Mouse (Mus musculus) 3T3-L1 (cell line): ENCODE measurements at regions not wholly inside any gene's neighbourhood (a gene's known extent, or its start where the extent isn't known, plus 50 kb on each side); places are given as distances from the start of the nearest gene placed in this dataset.

ENCODE experiments used
- DNase-seq: peaks from one replicate; pipeline ENCODE4 v3.0.0-alpha.2; 2015; ENCODE audit warnings: low read depth, low spot score

DNA sequence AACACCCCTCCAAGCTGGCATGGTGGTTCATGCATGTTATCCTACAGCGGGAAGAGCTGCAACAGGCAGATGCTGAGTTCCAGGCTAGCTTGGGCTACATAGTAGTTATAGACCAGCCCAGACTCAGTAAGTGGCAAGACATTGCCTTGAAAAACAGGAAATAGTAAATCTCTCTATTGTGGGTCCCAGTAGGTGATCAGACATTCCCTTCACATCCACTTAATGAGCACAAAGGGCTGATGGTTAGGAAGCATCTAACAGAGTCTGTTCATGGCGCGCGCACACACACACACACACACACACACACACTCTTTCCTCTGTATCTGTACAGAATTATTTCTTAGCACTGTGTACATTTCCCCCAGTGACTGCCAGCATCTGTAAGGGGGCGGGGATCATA, 64.0 kb upstream of the Map1b start:
- DNase-seq: no peak

GRCm38 (mm10) chr13:99579596-99580175, 63.3 kb upstream of the Map1b start:
- DNase-seq: no peak

DNA sequence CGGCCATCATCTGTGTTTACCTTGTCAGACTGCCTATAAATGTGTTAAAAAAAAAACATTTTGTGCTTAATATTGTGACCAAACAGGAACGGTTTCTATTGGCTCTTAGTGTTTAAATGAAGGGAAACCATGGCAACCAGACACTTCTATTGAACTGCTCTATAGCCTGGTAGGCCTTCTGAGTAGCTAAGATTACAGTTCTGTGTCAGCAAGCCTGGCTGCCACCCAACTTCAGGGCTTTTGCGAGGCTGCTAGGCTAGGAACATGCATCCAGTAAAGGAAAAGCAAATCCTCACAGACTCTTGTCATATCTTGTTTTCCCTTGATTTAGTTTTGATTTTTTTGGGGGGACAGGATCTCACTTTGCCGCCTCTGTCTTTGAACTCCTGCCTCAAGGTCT, 61.3 kb upstream of the Map1b start:
- no peak for DNase-seq

DNA sequence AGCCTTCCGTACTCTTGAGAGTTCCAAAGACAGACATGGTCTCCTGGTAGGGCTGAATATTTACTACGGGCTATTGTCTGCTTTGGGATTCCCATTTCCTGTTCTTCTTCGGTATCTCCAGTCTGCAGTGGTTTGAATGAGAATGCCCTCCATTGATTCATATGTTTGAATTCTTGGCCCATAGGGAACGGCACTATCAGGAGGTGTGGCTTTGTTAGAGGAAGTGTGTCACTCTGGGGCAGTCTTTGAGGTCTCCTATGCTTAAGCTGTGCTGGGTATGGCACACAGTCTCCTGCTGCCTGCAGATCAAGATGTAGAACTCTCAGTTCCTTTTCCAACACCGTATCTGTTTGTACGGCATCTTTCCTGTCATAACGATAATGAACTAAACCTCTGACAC, 56.7 kb upstream of the Map1b start:
- DNase-seq: no peak

- no peak for DNase-seq
Observed at GRCm38 (mm10) chr13:99572381-99572780, 56.0 kb upstream of the Map1b start.
